Mouse (Mus musculus): ENCODE data around the gene Sall1. TPM values are rescaled to one million over a fixed set of nuclear protein-coding genes. Genes with fewer than 3 reads are reported as not detected.

The Sall1 gene
- polyA plus RNA-seq, 1 experiment from 2014 or later, result 8.1 TPM

DNA sequence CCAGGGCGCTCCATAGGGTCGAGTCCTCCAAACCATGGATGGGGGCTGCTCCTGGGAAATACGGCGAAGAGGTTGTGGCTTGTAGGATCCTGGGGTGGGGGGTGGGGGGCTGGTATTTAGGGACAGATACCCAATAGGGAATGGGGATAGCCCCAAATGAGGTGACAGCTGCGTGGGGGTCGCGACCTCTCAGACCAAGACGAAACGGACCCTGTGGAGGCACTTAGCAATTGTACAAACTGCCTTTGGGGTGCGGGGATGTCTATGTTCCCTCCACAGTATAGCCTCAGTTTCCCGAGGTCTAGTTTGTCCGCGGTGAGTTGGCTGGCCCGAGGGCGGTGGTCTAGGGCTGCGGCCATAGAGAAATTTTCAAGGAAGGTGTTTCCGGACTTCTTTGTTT, 1.8 kb upstream of the Sall1 start:
- peak overlapping the region; percentile 29; the same call in 1 of the 2 replicates for H3K27ac ChIP-seq (replicated peaks)
- peaks cover 37% of the 10 kb centered on the region for H3K27me3 ChIP-seq
- no peak for ATAC-seq (ENCODE audit: low FRiP score, low read depth)
- peak overlapping the region; percentile 12; the same call in 1 of the 2 replicates for H3K4me3 ChIP-seq
- peaks cover 44% of the 10 kb centered on the region for H3K4me1 ChIP-seq (replicated peaks)
- H3K9me3 ChIP-seq, result no peaks in the 10 kb centered on the region
- no peaks in the 10 kb centered on the region for H3K36me3 ChIP-seq
- H3K4me2 ChIP-seq, result peak overlapping the region; percentile 69
- H3K9ac ChIP-seq, result no peak overlapping the region
- WGBS, result 4% methylated on average over 17 of the region's 17 CpGs

DNA sequence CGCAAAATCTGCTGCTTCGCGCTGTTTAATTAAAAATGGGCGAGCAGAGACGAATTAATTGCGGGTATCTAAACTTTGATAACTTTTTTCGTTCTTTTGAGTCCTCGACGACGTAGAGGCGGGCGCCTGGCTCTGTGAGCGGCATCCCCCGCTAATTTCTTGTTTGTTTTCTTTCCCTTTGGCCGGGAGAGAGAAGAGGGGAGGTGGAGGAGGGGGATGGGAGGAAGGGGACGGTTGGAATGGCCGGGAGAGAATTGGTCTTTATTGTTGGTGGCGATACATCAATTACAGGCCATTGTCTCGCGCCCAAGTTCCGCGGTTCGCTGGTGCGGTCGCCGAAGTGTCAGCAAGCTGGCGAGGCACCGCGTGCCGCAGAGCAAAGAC, 1.2 kb upstream of the Sall1 start:
- Histone ChIP-seq H3K4me3 (peak overlapping the region; percentile 50), H3K4me1 (replicated peaks) (peaks cover 45% of the 10 kb centered on the region), H3K4me2 (peak overlapping the region; percentile 69), H3K9me3 (no peaks in the 10 kb centered on the region), H3K9ac (no peak overlapping the region), H3K36me3 (no peaks in the 10 kb centered on the region), H3K27ac (replicated peaks) (peak overlapping the region; percentile 83), H3K27me3 (peaks cover 37% of the 10 kb centered on the region)
- WGBS, result under 1% methylated on average over 29 of the region's 30 CpGs
- no peak for ATAC-seq (ENCODE audit: low FRiP score, low read depth)

DNA sequence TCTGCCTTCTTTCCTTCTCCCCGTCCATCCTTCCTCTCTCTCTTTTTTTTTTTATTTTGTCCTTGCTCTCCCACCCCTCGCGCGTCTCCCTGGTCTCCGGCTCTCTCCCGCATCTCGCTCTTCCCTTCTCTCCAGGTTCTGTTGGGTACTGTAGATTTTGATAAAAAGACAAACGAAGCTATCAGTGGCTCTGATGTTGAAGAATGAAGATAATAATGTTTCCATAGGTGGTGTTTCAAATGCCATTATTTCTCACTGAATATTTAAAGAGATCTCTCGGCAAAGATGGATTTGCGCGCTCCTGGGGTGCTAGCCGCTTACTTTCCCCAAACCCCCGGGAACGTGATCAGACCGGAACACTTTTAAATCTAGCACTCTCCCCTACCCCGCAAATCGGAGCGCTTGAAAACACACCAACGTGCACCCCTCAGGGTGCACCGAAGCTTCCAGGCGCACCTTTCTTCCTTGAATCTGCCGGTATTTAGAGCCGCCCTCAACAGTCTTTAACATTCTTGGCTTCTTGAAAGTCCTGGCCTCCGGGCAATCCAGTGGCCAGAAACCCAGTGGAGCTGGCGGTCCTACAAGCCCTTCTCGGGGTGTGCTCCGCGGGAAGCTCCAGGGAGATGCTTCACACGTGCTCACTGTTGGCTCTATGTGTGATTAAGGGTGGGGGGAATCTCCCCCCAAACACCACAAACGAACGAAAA, 702 bp upstream of the Sall1 start:
- WGBS, result under 1% methylated on average over 31 of the region's 31 CpGs
- no peaks in the 10 kb centered on the region for H3K9me3 ChIP-seq
- peak overlapping the region; percentile 50 for H3K4me3 ChIP-seq
- H3K9ac ChIP-seq, result 0 out of 2 replicates have a peak overlapping the region, but pooled peaks have one; percentile 6
- H3K4me2 ChIP-seq, result peak overlapping the region; percentile 69
- H3K27ac ChIP-seq (replicated peaks), result peak overlapping the region; percentile 83
- H3K4me1 ChIP-seq (replicated peaks), result peaks cover 45% of the 10 kb centered on the region
- no peak for ATAC-seq (ENCODE audit: low FRiP score, low read depth)
- H3K27me3 ChIP-seq, result peaks cover 36% of the 10 kb centered on the region
- H3K36me3 ChIP-seq, result no peaks in the 10 kb centered on the region

DNA sequence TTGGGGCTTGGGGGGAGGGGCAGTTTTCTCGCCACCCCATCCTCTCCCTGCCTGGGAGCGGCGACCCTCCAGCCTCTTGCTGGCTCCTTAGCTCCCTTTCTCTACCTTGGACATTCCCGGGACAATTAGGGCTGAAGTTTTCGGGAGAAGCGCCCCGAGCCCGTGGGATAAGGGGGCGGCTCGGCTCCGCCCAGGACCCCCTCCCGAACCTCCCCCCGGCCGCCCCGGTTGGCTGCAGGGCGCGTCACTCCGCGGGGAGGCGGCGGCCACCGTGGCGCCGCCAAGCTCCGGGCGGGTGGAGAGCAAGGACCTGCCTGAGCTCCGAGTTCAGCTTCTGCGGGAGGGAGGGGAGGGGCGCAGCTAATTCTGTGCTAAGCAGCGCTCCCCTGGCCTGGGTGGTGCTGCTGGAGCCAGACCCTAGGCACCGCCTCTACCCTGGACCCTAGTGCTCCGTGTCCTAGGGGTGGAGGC, 556 bp downstream of the Sall1 start:
- Histone ChIP-seq H3K9ac (peak overlapping the region; percentile 48), H3K27ac (replicated peaks) (peak overlapping the region; percentile 83), H3K4me2 (peak overlapping the region; percentile 69), H3K9me3 (no peaks in the 10 kb centered on the region), H3K27me3 (peaks cover 29% of the 10 kb centered on the region), H3K4me1 (replicated peaks) (peaks cover 45% of the 10 kb centered on the region), H3K36me3 (no peaks in the 10 kb centered on the region), H3K4me3 (peak overlapping the region; percentile 50)
- WGBS, result under 1% methylated on average over 27 of the region's 32 CpGs
- ATAC-seq (ENCODE audit: low FRiP score, low read depth), result peak; percentile 76

DNA sequence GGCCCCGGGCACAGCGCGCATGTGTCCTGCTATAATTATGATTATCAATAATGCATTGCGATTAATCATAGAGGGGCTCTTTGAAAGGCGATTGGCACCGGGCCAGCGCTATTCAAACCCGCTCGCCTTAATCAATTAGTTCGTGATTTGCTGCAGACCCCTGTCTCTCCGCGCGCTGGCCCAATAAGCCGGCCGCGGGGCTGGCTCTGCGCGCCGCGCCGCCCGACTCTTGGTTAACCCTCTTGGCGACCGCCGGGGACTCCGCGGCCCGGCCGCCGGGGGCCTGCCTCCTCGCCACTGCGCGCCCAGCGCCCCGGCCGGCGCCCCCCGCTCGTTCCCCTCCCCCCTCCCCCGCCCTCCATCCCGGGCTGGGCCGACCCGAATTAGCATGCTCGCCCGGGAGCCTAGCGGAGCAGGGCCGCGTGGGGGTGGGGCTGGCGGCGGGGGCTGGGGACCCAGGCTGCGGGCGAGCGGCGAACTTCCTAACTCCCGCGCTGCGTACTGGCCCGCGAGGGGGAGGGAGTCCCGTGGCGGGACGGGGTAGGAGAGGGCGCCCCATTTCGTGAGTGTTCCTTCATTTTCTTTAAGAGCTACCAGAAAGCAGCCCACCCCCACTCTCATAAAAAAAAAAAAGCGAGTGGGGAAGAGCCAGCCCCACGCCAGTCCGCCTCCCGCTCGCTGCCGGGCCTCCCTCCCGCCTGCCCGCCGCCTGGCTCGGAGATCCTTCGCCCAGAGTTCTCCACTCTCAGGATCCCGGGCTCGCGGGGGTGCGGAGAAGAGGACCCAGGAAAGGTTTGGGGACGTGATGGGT, 1.2 kb downstream of the Sall1 start:
- peak overlapping the region; percentile 69 for H3K4me2 ChIP-seq
- WGBS, result under 1% methylated on average over 57 of the region's 80 CpGs
- no peaks in the 10 kb centered on the region for H3K36me3 ChIP-seq
- peak; percentile 87 for ATAC-seq (ENCODE audit: low FRiP score, low read depth)
- peak overlapping the region; percentile 50 for H3K4me3 ChIP-seq
- H3K9ac ChIP-seq, result peak overlapping the region; percentile 48
- H3K27me3 ChIP-seq, result peaks cover 29% of the 10 kb centered on the region
- peaks cover 45% of the 10 kb centered on the region for H3K4me1 ChIP-seq (replicated peaks)
- H3K9me3 ChIP-seq, result no peaks in the 10 kb centered on the region
- H3K27ac ChIP-seq (replicated peaks), result peak overlapping the region; percentile 83

DNA sequence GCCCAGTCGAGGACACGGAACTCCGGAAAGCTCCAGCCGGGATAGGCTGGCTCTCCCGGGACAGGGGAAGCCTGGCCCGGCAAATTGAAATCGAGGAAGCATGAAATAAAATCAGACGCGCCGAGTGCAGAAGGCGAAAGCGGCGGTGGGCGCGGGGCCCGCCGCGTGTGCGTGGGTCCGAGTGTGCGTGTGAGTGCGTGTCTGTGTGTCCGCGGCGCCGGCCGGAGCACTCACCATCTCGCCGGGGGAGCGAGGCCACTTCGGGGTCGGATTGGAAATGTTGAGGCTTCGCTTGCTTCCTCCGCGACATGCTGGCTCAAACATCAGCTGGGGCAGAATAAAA, 1.9 kb downstream of the Sall1 start:
- Histone ChIP-seq H3K27ac (replicated peaks) (peak overlapping the region; percentile 83), H3K4me1 (replicated peaks) (peaks cover 42% of the 10 kb centered on the region), H3K36me3 (no peaks in the 10 kb centered on the region), H3K9me3 (no peaks in the 10 kb centered on the region), H3K4me3 (peak overlapping the region; percentile 50), H3K9ac (peak overlapping the region; percentile 48), H3K27me3 (peaks cover 28% of the 10 kb centered on the region), H3K4me2 (peak overlapping the region; percentile 69)
- no peak for ATAC-seq (ENCODE audit: low FRiP score, low read depth)
- WGBS, result under 1% methylated on average over 35 of the region's 35 CpGs

DNA sequence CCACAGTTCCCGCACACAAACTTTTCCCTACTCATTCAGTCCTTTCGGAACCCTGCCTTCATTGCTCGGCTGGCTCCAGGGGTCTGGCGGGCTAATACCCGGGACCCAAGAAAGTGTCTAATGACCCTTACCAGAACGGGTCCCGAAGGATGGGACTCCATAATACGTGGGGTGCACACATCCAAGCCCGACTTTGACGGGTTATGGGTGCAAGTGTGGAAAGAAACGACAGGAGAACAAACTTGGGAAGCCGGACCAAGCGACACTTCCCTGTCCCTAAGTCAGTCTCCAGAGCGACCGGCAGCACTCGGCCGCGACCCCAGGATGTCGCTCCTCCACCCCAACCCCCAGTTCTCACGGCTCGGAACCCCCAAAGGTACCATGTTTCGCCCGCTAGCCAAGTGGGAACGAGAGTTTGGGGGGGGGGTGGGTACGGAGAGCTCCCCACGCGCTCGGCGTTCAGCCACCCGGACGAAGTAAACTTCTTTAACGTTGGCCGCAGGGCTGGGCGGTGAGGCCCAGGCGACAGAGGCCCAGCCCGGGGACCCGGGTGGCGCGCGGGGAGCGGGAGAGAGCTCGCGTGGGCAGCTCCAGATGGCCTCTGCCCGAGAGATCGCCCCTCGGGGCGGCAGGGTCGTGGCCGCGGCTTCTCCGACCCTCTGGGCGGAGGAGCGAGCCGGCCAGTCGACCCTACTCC, 2.4 kb downstream of the Sall1 start:
- no peak for ATAC-seq (ENCODE audit: low FRiP score, low read depth)
- peaks cover 28% of the 10 kb centered on the region for H3K27me3 ChIP-seq
- H3K9me3 ChIP-seq, result no peaks in the 10 kb centered on the region
- H3K27ac ChIP-seq (replicated peaks), result peak overlapping the region; percentile 83
- peak overlapping the region; percentile 48 for H3K9ac ChIP-seq
- H3K4me1 ChIP-seq (replicated peaks), result peaks cover 36% of the 10 kb centered on the region
- WGBS, result under 1% methylated on average over 55 of the region's 55 CpGs
- H3K4me2 ChIP-seq, result peak overlapping the region; percentile 69
- H3K36me3 ChIP-seq, result no peaks in the 10 kb centered on the region
- peak overlapping the region; percentile 50 for H3K4me3 ChIP-seq

DNA sequence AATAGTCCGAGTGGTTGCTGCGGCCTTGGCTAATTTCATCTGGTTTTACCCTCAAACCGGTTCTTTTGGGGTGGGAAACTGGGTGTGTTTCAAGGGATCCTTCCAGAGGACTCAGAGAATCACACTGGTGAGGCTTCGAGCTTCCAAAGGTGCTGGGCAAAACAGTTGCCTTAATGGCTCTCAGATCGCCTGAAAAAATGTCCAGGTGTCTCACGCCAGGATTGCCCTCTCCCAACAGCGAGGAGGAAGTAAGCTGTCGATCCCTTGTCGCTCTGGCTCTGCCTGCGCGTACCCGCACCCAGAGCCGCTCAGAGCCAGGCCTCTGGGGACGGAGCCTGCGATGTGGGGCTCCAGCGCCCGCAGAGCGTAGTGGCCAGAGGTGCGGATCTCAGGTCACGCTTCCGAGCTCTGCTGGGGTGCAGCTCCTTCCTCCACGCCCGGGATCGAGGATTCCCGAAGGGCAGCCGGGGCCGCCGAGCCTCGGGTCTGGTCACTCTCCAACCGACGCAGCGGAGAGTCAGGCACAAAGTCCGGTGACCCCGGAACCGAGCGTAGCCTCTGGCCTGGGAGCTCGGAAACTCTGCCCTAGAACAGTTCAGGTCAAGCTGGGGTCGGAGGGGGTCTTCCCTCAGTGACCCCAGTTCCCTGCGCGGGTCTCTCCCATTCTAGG, 3.1 kb downstream of the Sall1 start:
- ATAC-seq (ENCODE audit: low FRiP score, low read depth), result no peak
- no peaks in the 10 kb centered on the region for H3K36me3 ChIP-seq
- no peaks in the 10 kb centered on the region for H3K9me3 ChIP-seq
- H3K4me3 ChIP-seq, result peak overlapping the region; percentile 50
- peaks cover 36% of the 10 kb centered on the region for H3K4me1 ChIP-seq (replicated peaks)
- peak overlapping the region; percentile 69 for H3K4me2 ChIP-seq
- H3K27ac ChIP-seq (replicated peaks), result peak overlapping the region; percentile 83
- peaks cover 26% of the 10 kb centered on the region for H3K27me3 ChIP-seq
- H3K9ac ChIP-seq, result peak overlapping the region; percentile 48; the same call in 1 of the 2 replicates
- 2% methylated on average over 40 of the region's 40 CpGs for WGBS

DNA sequence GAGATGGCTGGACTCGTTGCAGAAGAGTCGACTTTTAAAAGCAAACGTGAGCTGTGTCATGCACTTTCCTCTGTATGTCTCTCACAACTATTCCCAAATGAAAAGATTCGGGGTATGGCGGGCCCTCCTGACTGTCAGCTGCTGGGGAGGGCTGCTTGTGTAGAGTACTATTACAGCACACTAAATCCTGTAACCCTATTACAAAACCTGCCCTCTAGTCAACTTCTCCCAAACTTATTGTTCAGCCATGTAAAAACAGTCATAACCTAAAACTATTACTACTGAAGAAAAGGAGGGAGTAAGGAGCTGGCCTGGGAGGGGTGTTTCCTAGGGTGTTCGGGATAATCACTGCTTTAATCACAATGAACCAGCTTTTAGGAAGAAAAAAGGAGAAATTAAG, 4.1 kb downstream of the Sall1 start:
- Histone ChIP-seq H3K4me1 (replicated peaks) (peaks cover 32% of the 10 kb centered on the region), H3K27ac (replicated peaks) (no peak overlapping the region), H3K4me2 (peak overlapping the region; percentile 69), H3K27me3 (peaks cover 27% of the 10 kb centered on the region), H3K9ac (no peak overlapping the region), H3K4me3 (peak overlapping the region; percentile 26), H3K36me3 (no peaks in the 10 kb centered on the region), H3K9me3 (no peaks in the 10 kb centered on the region)
- ATAC-seq (ENCODE audit: low FRiP score, low read depth), result no peak
- 17% methylated on average over 6 of the region's 6 CpGs for WGBS

DNA sequence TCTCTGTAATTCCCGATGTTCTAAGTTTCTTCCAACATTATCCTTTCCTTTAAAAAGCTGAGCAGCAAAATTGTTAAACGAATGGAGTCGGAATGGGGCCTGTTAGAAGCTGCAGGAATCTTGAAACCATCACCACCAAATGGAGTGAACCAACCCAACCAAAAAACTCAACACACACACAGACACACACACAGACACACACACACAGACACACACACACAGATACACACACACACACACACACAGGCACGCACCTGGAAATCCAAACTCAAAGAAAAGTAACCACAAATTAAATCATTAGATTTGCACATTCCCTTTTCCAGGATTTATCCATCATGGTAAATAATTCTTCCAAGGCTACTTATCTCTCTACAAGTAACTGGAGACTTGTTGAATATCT, 5.0 kb downstream of the Sall1 start:
- peaks cover 27% of the 10 kb centered on the region for H3K4me1 ChIP-seq (replicated peaks)
- H3K4me3 ChIP-seq, result no peak overlapping the region
- no peaks in the 10 kb centered on the region for H3K9me3 ChIP-seq
- H3K4me2 ChIP-seq, result peak overlapping the region; percentile 19
- peaks cover 32% of the 10 kb centered on the region for H3K27me3 ChIP-seq
- H3K27ac ChIP-seq (replicated peaks), result no peak overlapping the region
- H3K36me3 ChIP-seq, result no peaks in the 10 kb centered on the region
- no peak for ATAC-seq (ENCODE audit: low FRiP score, low read depth)
- WGBS, result 49% methylated on average over 4 of the region's 4 CpGs
- no peak overlapping the region for H3K9ac ChIP-seq

DNA sequence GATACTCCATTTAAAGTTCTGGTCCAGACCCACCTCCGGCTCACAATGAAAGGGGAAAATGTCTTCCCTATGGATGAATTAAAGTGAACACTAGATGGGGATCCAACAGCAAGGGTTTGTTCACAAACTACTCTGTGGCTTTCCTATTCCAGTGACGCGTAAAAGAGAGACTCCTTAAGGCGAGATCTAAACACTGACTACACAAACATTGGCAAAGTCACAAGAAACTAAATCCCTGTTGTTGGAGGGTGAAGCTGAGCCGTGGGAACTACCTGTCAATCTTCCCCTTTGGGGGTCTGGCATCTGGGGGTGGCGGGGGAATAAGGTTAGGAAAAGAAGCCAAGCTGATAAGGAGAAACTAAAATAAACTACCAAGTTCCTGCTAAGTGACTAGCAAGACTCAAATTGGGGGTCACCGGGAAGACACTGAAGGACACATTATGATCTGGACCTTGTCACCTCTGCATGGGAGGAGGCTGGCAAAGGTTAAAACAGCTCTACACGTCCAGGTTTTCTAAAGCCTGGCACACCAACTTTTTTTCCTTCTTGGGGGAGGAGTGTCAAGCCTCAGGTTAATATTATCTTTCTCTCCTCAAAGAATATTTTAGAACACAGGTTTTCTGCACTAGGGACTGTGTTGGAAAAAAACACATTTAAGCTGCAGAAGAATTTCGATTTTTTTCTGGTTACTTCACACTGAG, 6.3 kb downstream of the Sall1 start:
- Histone ChIP-seq H3K9ac (no peak overlapping the region), H3K9me3 (no peaks in the 10 kb centered on the region), H3K27me3 (peaks cover 37% of the 10 kb centered on the region), H3K4me2 (peak overlapping the region; percentile 39), H3K4me3 (peak overlapping the region; percentile 16; the same call in 1 of the 2 replicates), H3K4me1 (replicated peaks) (peaks cover 15% of the 10 kb centered on the region), H3K36me3 (no peaks in the 10 kb centered on the region), H3K27ac (replicated peaks) (peak overlapping the region; percentile 41; the same call in 1 of the 2 replicates)
- 11% methylated on average over 9 of the region's 9 CpGs for WGBS
- ATAC-seq (ENCODE audit: low FRiP score, low read depth), result no peak

Measured in hindbrain, embryonic 15.5 days (tissue).